Mouse (Mus musculus): ENCODE data around the gene Ptpn7.
"Not testable (repeated sequence)": the region's sequence is repeated elsewhere in the genome, so short reads cannot be mapped to it uniquely, and the experiment has no call there.

Ptpn7 gene

GRCm38 (mm10) chr1:135132473-135132872 is at the start of gene Ptpn7:
Gene Ptpn7 (plus strand): TSS chr1:135132700.
- DNase-seq (ENCODE audit: low spot score), result peak; percentile 36

- no peak for DNase-seq (ENCODE audit: low spot score)
Observed at GRCm38 (mm10) chr1:135083465-135083864, 49.0 kb upstream of the Ptpn7 start.

GRCm38 (mm10) chr1:135085296-135085871 is 47.1 kb upstream of the Ptpn7 start:
- DNase-seq (ENCODE audit: low spot score), result no peak

GRCm38 (mm10) chr1:135086015-135086414 is 46.5 kb upstream of the Ptpn7 start:
- DNase-seq (ENCODE audit: low spot score), result no peak

GRCm38 (mm10) chr1:135087414-135087813 is 45.1 kb upstream of the Ptpn7 start:
- no peak for DNase-seq (ENCODE audit: low spot score)

GRCm38 (mm10) chr1:135089626-135090025 is 42.9 kb upstream of the Ptpn7 start:
- DNase-seq (ENCODE audit: low spot score), result no peak

- no peak for DNase-seq (ENCODE audit: low spot score)
Observed at GRCm38 (mm10) chr1:135090914-135091313, 41.6 kb upstream of the Ptpn7 start.

GRCm38 (mm10) chr1:135094723-135095122 is 37.8 kb upstream of the Ptpn7 start:
- no peak for DNase-seq (ENCODE audit: low spot score)

GRCm38 (mm10) chr1:135095189-135095588 is 37.3 kb upstream of the Ptpn7 start:
- no peak for DNase-seq (ENCODE audit: low spot score)

- no peak for DNase-seq (ENCODE audit: low spot score)
Observed at GRCm38 (mm10) chr1:135096312-135096711, 36.2 kb upstream of the Ptpn7 start.

GRCm38 (mm10) chr1:135097441-135097840 is 35.1 kb upstream of the Ptpn7 start:
- DNase-seq (ENCODE audit: low spot score), result no peak

GRCm38 (mm10) chr1:135098441-135098840 is 34.1 kb upstream of the Ptpn7 start:
- DNase-seq (ENCODE audit: low spot score), result no peak

GRCm38 (mm10) chr1:135100400-135100799 is 32.1 kb upstream of the Ptpn7 start:
- no peak for DNase-seq (ENCODE audit: low spot score)

GRCm38 (mm10) chr1:135105124-135105523 is 27.4 kb upstream of the Ptpn7 start, which contains the start of gene Lgr6:
Gene Lgr6 (minus strand): TSS chr1:135105276.
- DNase-seq (ENCODE audit: low spot score), result no peak

- DNase-seq (ENCODE audit: low spot score), result peak; percentile 73
Observed at GRCm38 (mm10) chr1:135105951-135106350, 26.5 kb upstream of the Ptpn7 start.

GRCm38 (mm10) chr1:135108611-135109010 is 23.9 kb upstream of the Ptpn7 start:
- no peak for DNase-seq (ENCODE audit: low spot score)

- DNase-seq (ENCODE audit: low spot score), result peak; percentile 57
Observed at GRCm38 (mm10) chr1:135110075-135110474, 22.4 kb upstream of the Ptpn7 start.

GRCm38 (mm10) chr1:135111271-135111670 is 21.2 kb upstream of the Ptpn7 start:
- not testable (repeated sequence) for DNase-seq (ENCODE audit: low spot score)

- DNase-seq (ENCODE audit: low spot score), result peak; percentile 30
Observed at GRCm38 (mm10) chr1:135112661-135113060, 19.8 kb upstream of the Ptpn7 start.

- DNase-seq (ENCODE audit: low spot score), result no peak
Observed at GRCm38 (mm10) chr1:135124573-135125363, 7.7 kb upstream of the Ptpn7 start.

GRCm38 (mm10) chr1:135125990-135126389 is 6.5 kb upstream of the Ptpn7 start:
- DNase-seq (ENCODE audit: low spot score), result no peak

- DNase-seq (ENCODE audit: low spot score), result no peak
Observed at GRCm38 (mm10) chr1:135126443-135127027, 6.0 kb upstream of the Ptpn7 start.

GRCm38 (mm10) chr1:135128011-135128441 is 4.5 kb upstream of the Ptpn7 start:
- no peak for DNase-seq (ENCODE audit: low spot score)
